Mouse (Mus musculus) embryonic stem cell, embryonic (primary cell): ENCODE measurements around the gene Onecut3.

Experiments
- CTCF ChIA-PET, 4 experiments: fragments of 300-600 bp in 2 of 4; fragments of 350-600 bp in 2 of 4; sonication (Branson Sonifier 250); formaldehyde crosslinking; loops; one replicate each; lab custom pipeline; 2022; ENCODE audit warnings: inconsistent platforms in 2 of 4; lab: Charles Lee
- POLR2A ChIA-PET, 4 experiments: fragments of 300-600 bp in 2 of 4; fragments of 350-600 bp in 2 of 4; sonication (Branson Sonifier 250); formaldehyde crosslinking; loops; one replicate each; lab custom pipeline; 2022; ENCODE audit warnings: antibody characterized with exemption in 4 of 4, inconsistent platforms in 1 of 4; lab: Charles Lee

The Onecut3 gene

DNA sequence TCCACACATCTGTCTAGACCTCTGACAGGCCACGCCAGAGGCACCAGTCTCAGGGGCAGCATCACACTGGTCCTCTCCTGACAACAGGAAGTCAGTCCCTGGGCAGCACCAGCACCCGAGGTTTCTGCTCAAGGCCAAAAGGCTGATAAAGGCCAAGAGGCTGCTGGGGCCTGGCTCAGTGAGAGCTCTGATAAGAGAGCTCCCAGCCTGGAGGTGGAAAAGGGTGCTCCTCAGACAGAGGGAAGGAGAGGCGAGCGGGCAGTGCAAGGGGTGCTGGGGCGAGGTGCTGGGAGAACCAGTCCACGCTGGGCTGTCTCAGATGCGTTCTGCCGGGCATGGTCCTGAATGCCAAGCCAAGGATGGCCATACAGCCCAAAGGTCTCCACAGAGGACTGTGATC lies 58.9 kb downstream of the Onecut3 start:
- CTCF ChIA-PET: interaction anchor here in 2 of 4 experiments (1.0 to 1.6 kb wide), 5 partner anchors 8 to 177 kb away, joined by 3 to 4 read pairs (median 3); partner anchors contain the start of gene Atp8b3 (in 2 of the 2)
- POLR2A ChIA-PET: interaction anchor here in 2 of 4 experiments (0.7 to 4.9 kb wide), 6 partner anchors 8 to 123 kb away, joined by 3 to 23 read pairs (median 3); partner anchors contain the start of genes Csnk1g2 (in 1 of the 2) and Rexo1 (in 1 of the 2)

DNA sequence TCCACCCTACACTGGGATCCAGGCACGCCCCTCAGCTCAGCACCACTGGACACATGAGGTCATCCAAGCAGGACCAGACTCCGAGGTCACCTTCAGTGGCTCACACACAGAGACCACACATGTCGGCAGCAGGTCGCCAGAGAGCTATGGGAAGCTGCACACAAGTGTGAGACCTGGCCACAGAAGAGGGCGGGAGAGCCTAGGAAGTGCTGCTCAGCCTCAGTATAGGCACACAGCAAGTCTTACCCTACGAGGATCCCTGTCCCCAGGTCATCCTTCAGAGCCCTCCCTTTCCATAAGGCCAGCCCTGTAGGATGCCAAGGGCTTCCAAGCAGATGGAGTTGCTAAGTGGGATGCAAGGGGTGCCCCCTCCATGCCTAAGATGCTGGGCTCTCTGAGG lies 59.4 kb downstream of the Onecut3 start:
- POLR2A ChIA-PET: interaction anchor here in 2 of 4 experiments (0.7 to 4.9 kb wide), 9 partner anchors 7 to 122 kb away, joined by 3 to 23 read pairs (median 4); partner anchors contain the start of genes Atp8b3 (in 1 of the 2) and Rexo1 (in 1 of the 2)
- CTCF ChIA-PET: interaction anchor here in 3 of 4 experiments (0.6 to 1.6 kb wide), 9 partner anchors 8 to 178 kb away, joined by 3 to 6 read pairs (median 4); partner anchors contain the start of gene Atp8b3 (in 2 of the 3)

DNA sequence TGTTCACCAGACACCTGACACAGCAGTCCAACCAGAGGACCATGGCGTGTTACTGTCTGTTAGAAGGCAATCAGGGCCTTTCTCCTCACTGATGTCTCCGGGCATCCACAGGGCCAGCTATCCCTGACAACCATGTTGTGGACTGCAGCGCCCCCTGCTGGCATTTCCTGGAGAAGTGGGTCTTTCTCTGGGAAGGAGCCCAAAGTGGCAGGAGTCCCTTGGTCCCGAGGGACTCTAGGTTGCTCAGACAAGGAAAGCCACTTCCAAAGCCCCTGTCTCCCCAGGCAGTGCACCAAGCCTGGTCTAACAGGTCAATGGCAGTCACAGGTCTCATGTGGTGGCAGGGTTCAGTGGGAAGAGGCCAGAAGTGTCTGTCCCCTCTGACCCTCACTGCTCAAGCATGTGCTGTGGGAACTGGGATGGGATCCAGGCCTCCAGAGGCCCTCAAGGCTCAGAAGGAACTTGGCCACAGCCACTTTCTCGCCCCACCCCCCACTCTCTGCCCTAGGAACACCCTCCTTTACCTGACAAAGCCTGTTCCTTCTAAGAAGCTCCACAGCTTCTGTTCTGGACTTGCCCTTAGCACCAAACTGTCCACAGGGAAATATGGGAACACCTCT lies 62.8 kb downstream of the Onecut3 start:
- CTCF ChIA-PET: interaction anchor here (0.5 to 3.3 kb wide), 88 partner anchors 9 to 703 kb away, joined by 3 to 29 read pairs (median 4); partner anchors contain the start of genes Atp8b3 (in 4 of the 4), Abhd17a (in 1 of the 4), Adamtsl5 (in 1 of the 4) and Apc2 (in 1 of the 4)
- POLR2A ChIA-PET: interaction anchor here in 3 of 4 experiments (0.5 to 2.4 kb wide), 30 partner anchors 9 to 352 kb away, joined by 3 to 18 read pairs (median 5); partner anchors contain the start of genes Atp8b3 (in 2 of the 3), Ap3d1 (in 1 of the 3), Csnk1g2 (in 1 of the 3) and Pcsk4 (in 1 of the 3)

- CTCF ChIA-PET: no interaction called here
- POLR2A ChIA-PET: interaction anchor here in 1 of 4 experiments (0.7 to 1.5 kb wide), 2 partner anchors 9 to 10 kb away, joined by 3 read pairs; no protein-coding TSS in a partner anchor
Measured at GRCm38 (mm10) chr10:80559431-80559830, 64.8 kb downstream of the Onecut3 start.

DNA sequence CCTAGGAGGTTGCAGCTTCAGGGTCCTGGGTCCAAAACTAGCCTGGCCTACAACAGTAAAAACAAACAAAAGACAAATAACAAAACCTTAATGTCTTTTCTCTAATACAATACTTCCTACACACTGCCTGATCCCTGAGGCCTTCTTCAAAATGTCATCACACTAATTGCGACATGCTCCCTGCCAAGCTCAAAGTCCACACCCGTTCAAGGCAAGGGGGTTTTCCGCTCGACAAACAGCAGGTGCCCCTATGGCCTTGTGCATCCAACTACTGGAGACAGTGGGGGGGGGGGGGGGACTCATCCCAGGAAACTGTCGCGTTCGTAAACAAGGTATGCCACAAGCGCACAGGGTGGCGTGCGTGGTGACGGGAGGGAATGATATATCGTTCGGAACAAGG lies 66.0 kb downstream of the Onecut3 start:
- ChIA-PET POLR2A (interaction anchor here (0.6 to 2.9 kb wide), 91 partner anchors 8 to 581 kb away, joined by 3 to 77 read pairs (median 5); partner anchors contain the start of genes Abhd17a (in 2 of the 4), Atp8b3 (in 2 of the 4), Csnk1g2 (in 2 of the 4) and Mbd3 (in 2 of the 4)), CTCF (interaction anchor here (0.5 to 3.0 kb wide), 37 partner anchors 9 to 664 kb away, joined by 3 to 34 read pairs (median 6); partner anchors contain the start of genes Klf16 (in 3 of the 4), Atp8b3 (in 2 of the 4), Abhd17a (in 1 of the 4) and Ap3d1 (in 1 of the 4))

DNA sequence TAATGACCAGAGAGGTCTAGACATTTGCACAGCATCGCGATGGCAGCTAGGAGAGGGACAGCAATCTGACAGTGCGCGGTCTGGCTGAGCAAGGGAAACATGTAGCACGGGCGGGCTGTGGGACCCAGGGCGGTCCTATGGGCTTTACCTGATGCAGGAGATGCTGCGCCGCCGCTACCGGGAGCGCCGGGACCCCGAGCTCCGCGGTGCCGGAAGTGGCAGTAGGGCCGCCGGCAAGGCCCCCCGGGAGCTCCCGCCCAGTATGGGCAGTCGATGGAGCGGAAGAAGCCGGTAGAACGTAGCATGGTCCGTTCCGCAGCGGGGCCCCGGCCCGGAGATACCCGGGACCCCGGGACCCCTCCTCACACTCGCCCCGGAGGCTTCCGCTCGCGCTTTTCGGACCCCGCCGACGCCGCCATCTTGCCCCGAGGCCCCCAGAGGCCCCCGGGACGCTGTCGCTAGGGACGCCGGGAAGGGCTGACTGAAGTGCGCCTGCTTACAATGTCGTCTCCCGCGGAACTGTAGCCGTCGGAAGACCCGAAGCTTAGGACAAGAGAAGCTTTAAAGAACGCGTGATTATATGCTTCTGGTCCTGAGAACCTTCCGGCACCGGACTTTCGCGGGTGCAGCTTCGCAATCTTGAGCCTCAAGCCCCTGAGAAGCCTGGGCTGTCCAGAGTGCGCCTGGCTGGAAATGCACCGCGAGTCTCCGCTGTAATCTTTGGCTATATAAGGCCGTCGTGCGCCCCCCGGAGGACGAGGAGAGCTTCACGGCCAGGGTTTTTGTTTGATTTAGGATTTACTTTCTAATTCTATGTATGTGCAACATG lies 66.7 kb downstream of the Onecut3 start, which contains the start of gene Rexo1:
TSS of gene Rexo1 (minus strand) at position 445 of the 829 bp plus-strand sequence.
- ChIA-PET POLR2A (interaction anchor here (0.6 to 2.9 kb wide), 150 partner anchors 8 to 993 kb away, joined by 3 to 77 read pairs (median 4); partner anchors contain the start of genes Atp8b3 (in 4 of the 4), Abhd17a (in 3 of the 4), Csnk1g2 (in 3 of the 4) and Klf16 (in 3 of the 4)), CTCF (interaction anchor here (0.5 to 3.0 kb wide), 80 partner anchors 8 to 801 kb away, joined by 3 to 34 read pairs (median 4); partner anchors contain the start of genes Atp8b3 (in 4 of the 4), Klf16 (in 3 of the 4), Ap3d1 (in 2 of the 4) and Csnk1g2 (in 2 of the 4))

GRCm38 (mm10) chr10:80566375-80567092 lies 71.9 kb downstream of the Onecut3 start:
- ChIA-PET POLR2A (interaction anchor here in 3 of 4 experiments (0.6 to 5.4 kb wide), 43 partner anchors 9 to 812 kb away, joined by 3 to 45 read pairs (median 5); partner anchors contain the start of genes Klf16 (in 2 of the 3), Abhd17a (in 1 of the 3), Adat3 (in 1 of the 3) and Ap3d1 (in 1 of the 3)), CTCF (interaction anchor here (0.6 to 3.0 kb wide), 48 partner anchors 8 to 760 kb away, joined by 3 to 28 read pairs (median 4); partner anchors contain the start of genes Atp8b3 (in 2 of the 4), Abhd17a (in 1 of the 4), Adamtsl5 (in 1 of the 4) and Ap3d1 (in 1 of the 4))
